Mouse (Mus musculus): ENCODE results near the gene Sufu.

The Sufu gene

GRCm38 (mm10) chr19:46533066-46533465 is 136.4 kb downstream of the Sufu start:
- DNase-seq = no peak

GRCm38 (mm10) chr19:46533525-46533924 is 136.8 kb downstream of the Sufu start:
- DNase-seq = no peak

- DNase-seq = no peak
These were observed 137.9 kb downstream of the Sufu start for GRCm38 (mm10) chr19:46534542-46535098.

- DNase-seq = no peak
These were observed 140.7 kb downstream of the Sufu start for GRCm38 (mm10) chr19:46537357-46537756.

DNA sequence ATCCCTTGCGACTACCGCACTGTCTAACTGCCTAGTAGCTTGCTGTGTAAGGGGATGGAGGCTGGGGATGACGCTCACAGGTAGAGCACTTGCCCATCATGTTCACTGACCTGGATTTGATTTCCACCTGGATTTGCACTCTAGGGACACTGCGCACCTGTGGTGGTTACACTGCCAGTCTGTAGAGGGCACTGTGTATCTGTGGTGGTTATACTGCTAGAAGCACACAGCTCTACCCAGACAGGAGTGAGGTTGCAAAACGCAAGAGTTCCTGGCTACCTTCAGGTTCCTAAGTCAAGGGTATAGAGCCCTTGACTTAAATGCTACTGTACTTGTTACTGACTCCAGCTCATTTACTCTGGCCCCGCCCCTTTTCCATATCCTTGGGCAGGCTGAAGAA is 141.5 kb downstream of the Sufu start:
- no peak for DNase-seq

Measured in layer of hippocampus, adult 9-11 months (tissue).